Mouse (Mus musculus) T-helper 2 cell (primary cell): Measurements from ENCODE around the gene Pnkd.
"Not testable (repeated sequence)": the region's sequence is repeated elsewhere in the genome, so short reads cannot be mapped to it uniquely, and the experiment has no call there.

Experiments
- in situ Hi-C: fragments of 300-600 bp; cut with MboI, MseI; formaldehyde crosslinking; loops from one replicate; pipeline ENCODE4 v1.15.1; 2025; ENCODE audit warnings: high pct_unique_total_duplicates

The Pnkd gene

GRCm38 (mm10) chr1:74277883-74278537 is 6.7 kb upstream of the Pnkd start:
- in situ Hi-C loops = no loop called here

GRCm38 (mm10) chr1:74278538-74278937 is 6.2 kb upstream of the Pnkd start, which contains the start of gene Gpbar1:
Gpbar1 (plus strand) TSS chr1:74278550.
- in situ Hi-C loops = no loop called here

GRCm38 (mm10) chr1:74278988-74279387 is 5.7 kb upstream of the Pnkd start:
- in situ Hi-C loops = no loop called here

GRCm38 (mm10) chr1:74280591-74281325 is 4.0 kb upstream of the Pnkd start:
- in situ Hi-C loops = loop anchor here (5.0 kb wide), 1 partner anchor 1037 kb away; the partner anchor contains the start of gene Dnpep

GRCm38 (mm10) chr1:74281372-74281771 is 3.4 kb upstream of the Pnkd start:
- in situ Hi-C loops = loop anchor here (5.0 kb wide), 1 partner anchor 1036 kb away; the partner anchor contains the start of gene Dnpep

GRCm38 (mm10) chr1:74281886-74282285 is 2.8 kb upstream of the Pnkd start:
- in situ Hi-C loops = loop anchor here (5.0 kb wide), 1 partner anchor 1035 kb away; the partner anchor contains the start of gene Dnpep

GRCm38 (mm10) chr1:74282896-74283625 is 1.7 kb upstream of the Pnkd start:
- in situ Hi-C loops = loop anchor here (5.0 kb wide), 1 partner anchor 1034 kb away; the partner anchor contains the start of gene Dnpep

GRCm38 (mm10) chr1:74283686-74284463 is 855 bp upstream of the Pnkd start:
- in situ Hi-C loops = loop anchor here (5.0 kb wide), 1 partner anchor 1033 kb away; the partner anchor contains the start of gene Dnpep

- in situ Hi-C loops = no loop called here
These were observed 681 bp downstream of the Pnkd start for GRCm38 (mm10) chr1:74285212-74286010.

- in situ Hi-C loops = not testable (repeated sequence)
These were observed 2.3 kb downstream of the Pnkd start for GRCm38 (mm10) chr1:74286869-74287607.

- in situ Hi-C loops = no loop called here
These were observed 3.6 kb downstream of the Pnkd start for GRCm38 (mm10) chr1:74288327-74288726.

- in situ Hi-C loops = no loop called here
These were observed 4.5 kb downstream of the Pnkd start for GRCm38 (mm10) chr1:74289248-74289647.

GRCm38 (mm10) chr1:74289740-74290139 is 5.0 kb downstream of the Pnkd start:
- in situ Hi-C loops = loop anchor here (10.0 kb wide), 1 partner anchor 95 kb away; no protein-coding TSS in a partner anchor

GRCm38 (mm10) chr1:74290141-74290540 is 5.4 kb downstream of the Pnkd start:
- in situ Hi-C loops = loop anchor here (10.0 kb wide), 1 partner anchor 95 kb away; no protein-coding TSS in a partner anchor

GRCm38 (mm10) chr1:74292331-74293020 is 7.7 kb downstream of the Pnkd start:
- in situ Hi-C loops = loop anchor here (10.0 kb wide), 1 partner anchor 92 kb away; no protein-coding TSS in a partner anchor

GRCm38 (mm10) chr1:74293306-74293960 is 8.7 kb downstream of the Pnkd start:
- in situ Hi-C loops = loop anchor here (10.0 kb wide), 1 partner anchor 91 kb away; no protein-coding TSS in a partner anchor

GRCm38 (mm10) chr1:74294090-74294643 is 9.4 kb downstream of the Pnkd start:
- in situ Hi-C loops = loop anchor here (10.0 kb wide), 1 partner anchor 91 kb away; no protein-coding TSS in a partner anchor
